Mouse (Mus musculus) forebrain, embryonic 10.5 days (tissue): ENCODE measurements at regions not wholly inside any gene's neighbourhood (a gene's known extent, or its start where the extent isn't known, plus 50 kb on each side); places are given as distances from the start of the nearest gene placed in this dataset.
"Not testable (repeated sequence)": the region's sequence is repeated elsewhere in the genome, so short reads cannot be mapped to it uniquely, and the experiment has no call there.

ENCODE experiments used
- DNase-seq: peaks from one replicate; pipeline ENCODE4 v3.0.0-alpha.2; 2017; ENCODE audit warnings: low spot score; ENCODE audit errors: extremely low spot score
- H3K27ac ChIP-seq: fragments of 300-500 bp; sonication (generic); 2 replicates; pipeline ENCODE4 v1.5.1; 2016; ENCODE audit warnings: mild to moderate bottlenecking
- H3K27me3 ChIP-seq: fragments of 300-500 bp; sonication (generic); 2 replicates; pipeline ENCODE4 v1.6.1; 2016; ENCODE audit warnings: mild to moderate bottlenecking; ENCODE audit not compliant: poor library complexity, severe bottlenecking
- H3K36me3 ChIP-seq: fragments of 300-500 bp; sonication (generic); replicated peaks from 2 replicates; pipeline ENCODE4 v1.6.1; 2016; ENCODE audit warnings: mild to moderate bottlenecking, moderate library complexity
- H3K4me1 ChIP-seq: fragments of 300-500 bp; sonication (generic); 2 replicates; pipeline ENCODE4 v1.6.1; 2016
- H3K4me3 ChIP-seq: fragments of 300-500 bp; sonication (generic); 2 replicates; pipeline ENCODE4 v1.5.1; 2016; ENCODE audit warnings: mild to moderate bottlenecking, moderate library complexity
- H3K9me3 ChIP-seq: fragments of 300-500 bp; sonication (generic); 2 replicates; pipeline ENCODE4 v1.6.1; 2016; ENCODE audit warnings: mild to moderate bottlenecking, moderate library complexity
- WGBS: fragments of 180-500 bp; shearing (Covaris S2); methylation state at CpG from one replicate; pipeline ENCODE4 v1.1.7; 2016; 5-methylcytosine and 5-hydroxymethylcytosine counted together

GRCm38 (mm10) chr16:69937514-69938194 lies 74.1 kb upstream of the Speer2 start:
- no peak overlapping the region for H3K27ac ChIP-seq
- no peaks in the 10 kb centered on the region for H3K4me1 ChIP-seq
- H3K27me3 ChIP-seq: no peaks in the 10 kb centered on the region
- DNase-seq: no peak
- H3K36me3 ChIP-seq: no peaks in the 10 kb centered on the region
- 84% methylated on average over 1 of the region's 1 CpGs for WGBS
- H3K4me3 ChIP-seq: no peak overlapping the region
- no peaks in the 10 kb centered on the region for H3K9me3 ChIP-seq

- DNase-seq: no peak
- no peaks in the 10 kb centered on the region for H3K27me3 ChIP-seq
- no peak overlapping the region for H3K27ac ChIP-seq
- H3K4me3 ChIP-seq: no peak overlapping the region
- H3K9me3 ChIP-seq: no peaks in the 10 kb centered on the region
- H3K36me3 ChIP-seq: no peaks in the 10 kb centered on the region
- no peaks in the 10 kb centered on the region for H3K4me1 ChIP-seq
- WGBS: 67% methylated on average over 1 of the region's 1 CpGs
These were observed 80.1 kb upstream of the Speer2 start for GRCm38 (mm10) chr16:69943635-69944034.

- Histone ChIP-seq H3K27me3 (no peaks in the 10 kb centered on the region), H3K4me1 (no peaks in the 10 kb centered on the region), H3K9me3 (no peaks in the 10 kb centered on the region), H3K36me3 (no peaks in the 10 kb centered on the region), H3K4me3 (no peak overlapping the region), H3K27ac (no peak overlapping the region)
- DNase-seq: no peak
- 95% methylated on average over 10 of the region's 10 CpGs for WGBS
These were observed 85.2 kb upstream of the Speer2 start for GRCm38 (mm10) chr16:69948783-69949182.

GRCm38 (mm10) chr16:69949339-69949738 lies 85.8 kb upstream of the Speer2 start:
- H3K36me3 ChIP-seq: no peaks in the 10 kb centered on the region
- H3K9me3 ChIP-seq: no peaks in the 10 kb centered on the region
- no peak overlapping the region for H3K27ac ChIP-seq
- no peak for DNase-seq
- H3K27me3 ChIP-seq: no peaks in the 10 kb centered on the region
- WGBS: 87% methylated on average over 7 of the region's 7 CpGs
- H3K4me1 ChIP-seq: no peaks in the 10 kb centered on the region
- H3K4me3 ChIP-seq: no peak overlapping the region

- Histone ChIP-seq H3K4me1 (no peaks in the 10 kb centered on the region), H3K27me3 (no peaks in the 10 kb centered on the region), H3K4me3 (no peak overlapping the region), H3K36me3 (no peaks in the 10 kb centered on the region), H3K27ac (no peak overlapping the region), H3K9me3 (no peaks in the 10 kb centered on the region)
- DNase-seq: no peak
- 94% methylated on average over 2 of the region's 2 CpGs for WGBS
These were observed 88.0 kb upstream of the Speer2 start for GRCm38 (mm10) chr16:69951581-69951980.

- not testable (repeated sequence) for H3K36me3 ChIP-seq, H3K9me3 ChIP-seq, H3K4me1 ChIP-seq, H3K27me3 ChIP-seq, DNase-seq, H3K27ac ChIP-seq, H3K4me3 ChIP-seq
- 95% methylated on average over 7 of the region's 7 CpGs for WGBS
These were observed 103.0 kb upstream of the Speer2 start for GRCm38 (mm10) chr16:69966561-69966960.

GRCm38 (mm10) chr16:69979813-69980527 lies 116.4 kb upstream of the Speer2 start:
- H3K4me1 ChIP-seq: peaks cover 12% of the 10 kb centered on the region
- H3K27ac ChIP-seq: no peak overlapping the region
- no peaks in the 10 kb centered on the region for H3K36me3 ChIP-seq
- no peaks in the 10 kb centered on the region for H3K9me3 ChIP-seq
- no peaks in the 10 kb centered on the region for H3K27me3 ChIP-seq
- no peak for DNase-seq
- WGBS: 84% methylated on average over 3 of the region's 3 CpGs
- no peak overlapping the region for H3K4me3 ChIP-seq

GRCm38 (mm10) chr16:69984320-69984719 lies 120.8 kb upstream of the Speer2 start:
- Histone ChIP-seq H3K36me3 (no peaks in the 10 kb centered on the region), H3K9me3 (no peaks in the 10 kb centered on the region), H3K4me3 (no peak overlapping the region), H3K4me1 (peaks cover 12% of the 10 kb centered on the region), H3K27ac (no peak overlapping the region), H3K27me3 (no peaks in the 10 kb centered on the region)
- WGBS: 41% methylated on average over 5 of the region's 5 CpGs
- DNase-seq: no peak

- no peaks in the 10 kb centered on the region for H3K27me3 ChIP-seq
- no peak overlapping the region for H3K4me3 ChIP-seq
- no peak overlapping the region for H3K27ac ChIP-seq
- no peaks in the 10 kb centered on the region for H3K9me3 ChIP-seq
- DNase-seq: no peak
- no peaks in the 10 kb centered on the region for H3K4me1 ChIP-seq
- no peaks in the 10 kb centered on the region for H3K36me3 ChIP-seq
- 75% methylated on average over 3 of the region's 3 CpGs for WGBS
These were observed 128.4 kb upstream of the Speer2 start for GRCm38 (mm10) chr16:69991907-69992470.

GRCm38 (mm10) chr16:69992715-69993114 lies 129.2 kb upstream of the Speer2 start:
- Histone ChIP-seq H3K4me1 (no peaks in the 10 kb centered on the region), H3K27me3 (no peaks in the 10 kb centered on the region), H3K27ac (no peak overlapping the region), H3K4me3 (no peak overlapping the region), H3K9me3 (no peaks in the 10 kb centered on the region), H3K36me3 (no peaks in the 10 kb centered on the region)
- 80% methylated on average over 4 of the region's 4 CpGs for WGBS
- DNase-seq: no peak

GRCm38 (mm10) chr16:70006863-70007262 lies 143.3 kb upstream of the Speer2 start:
- Histone ChIP-seq H3K36me3 (no peaks in the 10 kb centered on the region), H3K9me3 (no peaks in the 10 kb centered on the region), H3K4me1 (no peaks in the 10 kb centered on the region), H3K4me3 (no peak overlapping the region), H3K27ac (no peak overlapping the region), H3K27me3 (no peaks in the 10 kb centered on the region)
- DNase-seq: no peak
- WGBS: 96% methylated on average over 2 of the region's 2 CpGs

- H3K4me1 ChIP-seq: no peaks in the 10 kb centered on the region
- H3K27me3 ChIP-seq: no peaks in the 10 kb centered on the region
- H3K4me3 ChIP-seq: no peak overlapping the region
- H3K36me3 ChIP-seq: no peaks in the 10 kb centered on the region
- 80% methylated on average over 1 of the region's 1 CpGs for WGBS
- DNase-seq: no peak
- H3K9me3 ChIP-seq: no peaks in the 10 kb centered on the region
- H3K27ac ChIP-seq: no peak overlapping the region
These were observed 153.4 kb upstream of the Speer2 start for GRCm38 (mm10) chr16:70016980-70017379.

GRCm38 (mm10) chr16:70019564-70019963 lies 156.0 kb upstream of the Speer2 start:
- 92% methylated on average over 2 of the region's 2 CpGs for WGBS
- Histone ChIP-seq H3K36me3 (no peaks in the 10 kb centered on the region), H3K4me3 (no peak overlapping the region), H3K4me1 (no peaks in the 10 kb centered on the region), H3K9me3 (no peaks in the 10 kb centered on the region), H3K27me3 (no peaks in the 10 kb centered on the region), H3K27ac (no peak overlapping the region)
- DNase-seq: no peak
